Mouse (Mus musculus) CH12.LX (cell line): Measurements from ENCODE around the gene Ncf2. TPM values are rescaled to one million over a fixed set of nuclear protein-coding genes. Genes with fewer than 3 reads are reported as not detected.

Experiments used
- DNase-seq: peaks from one replicate; pipeline ENCODE4 v3.0.0-alpha.2; 2013; ENCODE audit errors: extremely low read depth
- H3K27ac ChIP-seq: 2 replicates; pipeline ENCODE4 v1.5.1; 2012; ENCODE audit warnings: low read depth, mild to moderate bottlenecking, control low read depth, moderate library complexity; ENCODE audit not compliant: insufficient read depth
- H3K27me3 ChIP-seq: replicated peaks from 2 replicates; pipeline ENCODE3; 2012; ENCODE audit warnings: inconsistent platforms
- H3K36me3 ChIP-seq, 2 experiments: replicated peaks in 1 of 2; 2 replicates each; pipeline versions ENCODE3 to v1.6.1; 2012; ENCODE audit warnings: inconsistent platforms in 1 of 2, low read length in 1 of 2, mild to moderate bottlenecking in 1 of 2, mixed read lengths in 1 of 2, moderate library complexity in 1 of 2; ENCODE audit not compliant: control insufficient read depth in 1 of 2, insufficient read depth in 1 of 2
- H3K4me1 ChIP-seq, 2 experiments: 2 replicates each; pipeline ENCODE4 v1.6.1; 2012; ENCODE audit warnings: inconsistent platforms in 1 of 2, moderate library complexity in 1 of 2; ENCODE audit not compliant: insufficient read depth in 2 of 2, control insufficient read depth in 1 of 2
- H3K4me2 ChIP-seq: 2 replicates; pipeline ENCODE4 v1.6.1; 2012; ENCODE audit warnings: low read depth, mild to moderate bottlenecking, control low read depth; ENCODE audit not compliant: poor library complexity, insufficient read depth, severe bottlenecking
- H3K4me3 ChIP-seq, 3 experiments: fragments of 150-350 bp in 1 of 3; sonication (generic) in 1 of 3; replicated peaks in 1 of 3; 2 replicates each; pipeline versions ENCODE3 to v1.5.1; 2011 to 2012; ENCODE audit warnings: low read depth in 2 of 3, low read length in 2 of 3, mild to moderate bottlenecking in 2 of 3, moderate library complexity in 2 of 3, control low read depth in 1 of 3, improper control_type of control experiment in 1 of 3, inconsistent platforms in 1 of 3, mixed read lengths in 1 of 3; ENCODE audit not compliant: poor library complexity in 1 of 3
- H3K79me2 ChIP-seq: replicated peaks from 2 replicates; pipeline ENCODE4 v1.6.1; 2012; ENCODE audit warnings: mild to moderate bottlenecking, moderate library complexity; ENCODE audit not compliant: control insufficient read depth, poor library complexity, insufficient read depth, severe bottlenecking; ENCODE audit errors: extremely low read depth
- H3K9ac ChIP-seq: 2 replicates; pipeline ENCODE4 v1.6.1; 2012; ENCODE audit warnings: low read depth, mild to moderate bottlenecking, control low read depth, moderate library complexity; ENCODE audit not compliant: insufficient read depth
- H3K9me3 ChIP-seq: replicated peaks from 2 replicates; pipeline ENCODE3; 2012; ENCODE audit warnings: low read length, inconsistent platforms, mixed read lengths
- BHLHE40 ChIP-seq: IDR thresholded peaks from 2 replicates; pipeline ENCODE4 v1.6.1; 2011; ENCODE audit warnings: mild to moderate bottlenecking, low read depth, low read length, improper control_type of control experiment
- CHD2 ChIP-seq: IDR thresholded peaks from 2 replicates; pipeline ENCODE4 v1.6.1; 2011; ENCODE audit warnings: low read length, improper control_type of control experiment
- CTCF ChIP-seq, 2 experiments: IDR thresholded peaks in 1 of 2; conservative IDR thresholded peaks in 1 of 2; 2 replicates each; pipeline ENCODE4 v1.5.1; 2011 to 2012; ENCODE audit warnings: low read depth in 2 of 2, low read length in 2 of 2, improper control_type of control experiment in 1 of 2, inconsistent platforms in 1 of 2, mild to moderate bottlenecking in 1 of 2, moderate library complexity in 1 of 2
- E2F4 ChIP-seq: IDR thresholded peaks from 2 replicates; pipeline ENCODE4 v1.6.1; 2011; ENCODE audit warnings: low read depth, low read length, improper control_type of control experiment; ENCODE audit not compliant: insufficient replicate concordance
- ELF1 ChIP-seq: IDR thresholded peaks from 2 replicates; pipeline ENCODE4 v1.6.1; 2014; ENCODE audit warnings: low read depth, mild to moderate bottlenecking, inconsistent platforms, low read length, improper control_type of control experiment
- EP300 ChIP-seq: IDR thresholded peaks from 2 replicates; pipeline ENCODE4 v1.6.1; 2011; ENCODE audit warnings: low read length, improper control_type of control experiment
- GABPA ChIP-seq: IDR thresholded peaks from 2 replicates; pipeline ENCODE4 v1.6.1; 2012; ENCODE audit warnings: low read depth, low read length, improper control_type of control experiment, inconsistent platforms; ENCODE audit not compliant: insufficient replicate concordance
- HCFC1 ChIP-seq: IDR thresholded peaks from 2 replicates; pipeline ENCODE4 v1.6.1; 2012; ENCODE audit warnings: low read depth, mild to moderate bottlenecking, inconsistent platforms, low read length, improper control_type of control experiment
- JUN ChIP-seq: IDR thresholded peaks from 2 replicates; pipeline ENCODE4 v1.6.1; 2011; ENCODE audit warnings: low read depth, mild to moderate bottlenecking, low read length, improper control_type of control experiment, moderate library complexity; ENCODE audit not compliant: insufficient read depth
- KAT2A ChIP-seq: IDR thresholded peaks from 2 replicates; pipeline ENCODE4 v1.6.1; 2012; ENCODE audit warnings: low read length, improper control_type of control experiment, inconsistent platforms; ENCODE audit not compliant: insufficient replicate concordance
- MAFK ChIP-seq: IDR thresholded peaks from 2 replicates; pipeline ENCODE4 v1.6.1; 2011; ENCODE audit warnings: low read length, improper control_type of control experiment; ENCODE audit not compliant: insufficient replicate concordance
- MAX ChIP-seq: IDR thresholded peaks from 2 replicates; pipeline ENCODE4 v1.6.1; 2011; ENCODE audit warnings: low read length, improper control_type of control experiment
- MAZ ChIP-seq: IDR thresholded peaks from 2 replicates; pipeline ENCODE4 v1.6.1; 2012; ENCODE audit warnings: low read depth, mild to moderate bottlenecking, inconsistent platforms, low read length, improper control_type of control experiment, moderate library complexity
- MEF2A ChIP-seq: IDR thresholded peaks from 2 replicates; pipeline ENCODE4 v1.6.1; 2014; ENCODE audit warnings: low read depth, mild to moderate bottlenecking, inconsistent platforms, low read length, improper control_type of control experiment, borderline replicate concordance
- MXI1 ChIP-seq: IDR thresholded peaks from 2 replicates; pipeline ENCODE4 v1.6.1; 2011; ENCODE audit warnings: mild to moderate bottlenecking, low read depth, low read length, improper control_type of control experiment
- MYC ChIP-seq: IDR thresholded peaks from 2 replicates; pipeline ENCODE4 v1.6.1; 2011; ENCODE audit warnings: low read depth, mild to moderate bottlenecking, improper control_type of control experiment, low read length
- NELFE ChIP-seq: IDR thresholded peaks from 2 replicates; pipeline ENCODE4 v1.6.1; 2011; ENCODE audit warnings: low read depth, low read length, improper control_type of control experiment
- NRF1 ChIP-seq: IDR thresholded peaks from 2 replicates; pipeline ENCODE4 v1.6.1; 2014; ENCODE audit warnings: low read depth, mild to moderate bottlenecking, inconsistent platforms, low read length, improper control_type of control experiment, moderate library complexity
- PAX5 ChIP-seq: IDR thresholded peaks from 2 replicates; pipeline ENCODE4 v1.6.1; 2012; ENCODE audit warnings: low read length, inconsistent platforms, mixed read lengths
- POLR2A ChIP-seq: IDR thresholded peaks from 2 replicates; pipeline ENCODE4 v1.6.1; 2011; ENCODE audit warnings: low read depth, mild to moderate bottlenecking, improper control_type of control experiment, low read length
- POLR2AphosphoS2 ChIP-seq: IDR thresholded peaks from 2 replicates; pipeline ENCODE4 v1.6.1; 2011; ENCODE audit warnings: low read depth, low read length, improper control_type of control experiment
- RAD21 ChIP-seq: IDR thresholded peaks from 2 replicates; pipeline ENCODE4 v1.6.1; 2011; ENCODE audit warnings: low read depth, mild to moderate bottlenecking, low read length, improper control_type of control experiment, moderate library complexity
- SIN3A ChIP-seq: IDR thresholded peaks from 2 replicates; pipeline ENCODE4 v1.6.1; 2012; ENCODE audit warnings: low read length, improper control_type of control experiment, inconsistent platforms
- SMC3 ChIP-seq: IDR thresholded peaks from 2 replicates; pipeline ENCODE4 v1.6.1; 2011; ENCODE audit warnings: low read depth, low read length, improper control_type of control experiment
- TCF12 ChIP-seq: IDR thresholded peaks from 2 replicates; pipeline ENCODE4 v1.6.1; 2014; ENCODE audit warnings: low read depth, mild to moderate bottlenecking, inconsistent platforms, low read length, improper control_type of control experiment
- USF1 ChIP-seq: IDR thresholded peaks from 2 replicates; pipeline ENCODE4 v1.6.1; 2014; ENCODE audit warnings: low read depth, mild to moderate bottlenecking, inconsistent platforms, low read length, improper control_type of control experiment
- USF2 ChIP-seq: conservative IDR thresholded peaks from 2 replicates; pipeline ENCODE4 v1.6.1; 2011; ENCODE audit warnings: low read depth, low read length, improper control_type of control experiment
- ZKSCAN1 ChIP-seq: IDR thresholded peaks from 2 replicates; pipeline ENCODE4 v1.6.1; 2012; ENCODE audit warnings: low read depth, inconsistent platforms, low read length, improper control_type of control experiment, borderline replicate concordance
- ZMIZ1 ChIP-seq: IDR thresholded peaks from 2 replicates; pipeline ENCODE4 v1.6.1; 2012; ENCODE audit warnings: low read depth, mild to moderate bottlenecking, inconsistent platforms, low read length, improper control_type of control experiment
- ZNF384 ChIP-seq: IDR thresholded peaks from 2 replicates; pipeline ENCODE4 v1.6.1; 2012; ENCODE audit warnings: low read depth, low read length, improper control_type of control experiment, inconsistent platforms
- dilution Hi-C: fragments of 300-500 bp; cut with MboI; formaldehyde crosslinking; loops from 2 replicates; pipeline ENCODE4 v1.14.3; 2020; ENCODE audit warnings: low sequenced_read_pairs; ENCODE audit not compliant: extremely low pct_unique_long_range_greater_than_20kb, extremely low pct_ligation_motif_present
- in situ Hi-C: fragments of 300-500 bp; cut with MboI; formaldehyde crosslinking; loops from 3 replicates; pipeline ENCODE4 v1.14.3; 2019; ENCODE audit warnings: low sequenced_read_pairs, low pct_ligation_motif_present, low pct_unique_long_range_greater_than_20kb, mixed read lengths
- polyA plus RNA-seq: library from polyadenylated mRNA; unstranded; fragments of >175 nt; gene quantifications from 2 replicates; pipeline ENCODE4 v1.2.1, GENCODE M21; 2012; ENCODE audit warnings: low read depth; ENCODE audit not compliant: insufficient read length
- total RNA-seq, 2 experiments: library from RNA; depleted of rRNA; stranded (reverse); fragments of 300-350 nt in 1 of 2; fragments of >200 nt in 1 of 2; gene quantifications; 2 replicates each; pipeline ENCODE4 v1.2.3; 2012 to 2014

The Ncf2 gene
- total and polyA plus RNA-seq, 3 experiments = 82.6 to 89.9 (median 89.2) TPM

GRCm38 (mm10) chr1:152761791-152762190, 38.2 kb upstream of the Ncf2 start:
- Histone ChIP-seq H3K4me2 (no peak overlapping the region), H3K27me3 (peaks cover 7% of the 10 kb centered on the region), H3K79me2 (peaks cover 2% of the 10 kb centered on the region), H3K9ac (no peak overlapping the region), H3K9me3 (no peaks in the 10 kb centered on the region), H3K27ac (no peak overlapping the region), H3K4me1 (peaks cover 0 to 4% of the 10 kb centered on the region in 2 experiments; a peak in 1 of 4 replicates), H3K36me3 (no peaks in the 10 kb centered on the region), H3K4me3 (no peak overlapping the region)
- dilution Hi-C loops = no loop called here
- DNase-seq = no peak
- in situ Hi-C loops = loop anchor here (10.0 kb wide), 1 partner anchor 227 kb away; no protein-coding TSS in a partner anchor
- TF ChIP-seq GABPA (no peak), NRF1 (no peak), JUN (no peak), USF2 (no peak), MEF2A (no peak), ZNF384 (no peak), MAZ (no peak), RAD21 (no peak), MAFK (no peak), CTCF (conservative IDR thresholded peaks at IDR 0.05 in 1 of 2, IDR thresholded peaks at IDR 0.05 in 1 of 2; ENCODE audit: low read depth in 2 of 2, low read length in 2 of 2) (no peak), NELFE (no peak), SMC3 (no peak), MYC (no peak)

DNA sequence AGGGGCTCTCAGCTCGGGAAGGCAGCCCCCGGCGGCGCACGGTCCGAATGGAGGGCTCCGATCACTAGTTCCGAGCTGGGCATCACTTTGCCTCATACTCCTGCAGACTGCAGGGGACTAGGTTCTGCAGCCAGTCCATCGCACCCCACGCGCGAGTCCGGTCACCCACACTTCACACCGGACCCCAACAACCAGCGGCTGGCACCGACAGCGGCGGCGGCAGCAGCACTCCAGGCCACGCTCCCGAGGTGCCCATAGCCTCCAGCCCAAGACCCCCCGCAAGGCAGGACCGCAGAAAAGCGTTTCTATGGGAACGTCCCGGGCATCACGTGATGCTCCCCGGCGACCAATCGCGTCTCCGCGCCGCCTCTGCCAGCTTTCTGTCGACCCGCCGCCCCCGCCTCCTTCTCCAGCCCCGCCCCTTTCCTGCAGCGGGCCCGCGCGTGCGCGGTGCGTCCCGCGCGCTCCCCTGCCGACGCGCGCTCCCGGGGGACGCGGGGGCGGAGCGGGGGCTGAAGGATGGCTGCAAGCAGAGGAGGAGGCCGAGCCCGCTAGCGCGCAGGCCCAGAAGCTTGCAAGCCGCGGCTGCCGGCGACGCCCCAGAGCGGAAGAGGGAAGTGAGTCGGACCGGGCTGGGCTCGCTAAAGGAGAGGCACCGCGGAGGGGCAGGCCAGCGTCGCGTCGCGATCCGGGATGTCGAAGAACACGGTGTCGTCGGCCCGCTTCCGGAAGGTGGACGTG, 33.8 kb upstream of the Ncf2 start, which contains the start of the genes Rgl1 and Arpc5:
Rgl1 (minus strand) TSS at position 320 of the 741 bp plus-strand sequence.
Arpc5 (plus strand) TSS at position 511 of the 741 bp plus-strand sequence.
- in situ Hi-C loops = loop anchor here (10.0 kb wide), 1 partner anchor 231 kb away; no protein-coding TSS in a partner anchor
- H3K27ac ChIP-seq = peak within 1 kb of the TSS; percentile 83
- H3K4me2 ChIP-seq = peak within 1 kb of the TSS; percentile 53
- peak within 1 kb of the TSS; percentile 89 to 94 (median 94) for H3K4me3 ChIP-seq
- DNase-seq = peak; percentile 94
- peaks cover 14% of the 10 kb centered on the region for H3K79me2 ChIP-seq
- H3K27me3 ChIP-seq = peaks cover 7% of the 10 kb centered on the region
- H3K4me1 ChIP-seq = peaks cover 4 to 13% of the 10 kb centered on the region in 2 experiments; a peak in 3 of 4 replicates
- peaks cover 15 to 29% of the 10 kb centered on the region in 2 experiments for H3K36me3 ChIP-seq
- H3K9ac ChIP-seq = peak within 1 kb of the TSS; percentile 96
- no peaks in the 10 kb centered on the region for H3K9me3 ChIP-seq
- dilution Hi-C loops = no loop called here
- TF ChIP-seq CTCF (conservative IDR thresholded peaks at IDR 0.05 in 1 of 2, IDR thresholded peaks at IDR 0.05 in 1 of 2; ENCODE audit: low read depth in 2 of 2, low read length in 2 of 2) = no peak
- peak; percentile 93 for TF ChIP-seq ELF1
- TF ChIP-seq EP300 = no peak
- peak; percentile 19; the same call in 1 of the 2 replicates for TF ChIP-seq BHLHE40
- TF ChIP-seq ZNF384 = no peak
- peak; percentile 97 for TF ChIP-seq NRF1
- no peak for TF ChIP-seq GABPA
- peak; percentile 51; the same call in 1 of the 2 replicates for TF ChIP-seq POLR2AphosphoS2
- TF ChIP-seq MAZ = peak; percentile 82; the same call in 1 of the 2 replicates
- TF ChIP-seq MAX = peak; percentile 91
- peak; percentile 94 for TF ChIP-seq USF2
- TF ChIP-seq HCFC1 = peak; percentile 64
- TF ChIP-seq ZMIZ1 = peak; percentile 87
- no peak for TF ChIP-seq KAT2A
- TF ChIP-seq MXI1 = peak; percentile 56
- peak; percentile 76; the same call in 1 of the 2 replicates for TF ChIP-seq SIN3A
- no peak for TF ChIP-seq CHD2
- no peak for TF ChIP-seq E2F4
- TF ChIP-seq POLR2A = peak; percentile 91
- TF ChIP-seq JUN = no peak
- peak; percentile 70; the same call in 1 of the 2 replicates for TF ChIP-seq TCF12
- peak; percentile 94 for TF ChIP-seq NELFE
- TF ChIP-seq USF1 = peak; percentile 98
- TF ChIP-seq RAD21 = no peak
- no peak for TF ChIP-seq ZKSCAN1
- no peak for TF ChIP-seq PAX5
